Mouse (Mus musculus): ENCODE data around the gene Foxk2. TPM values are rescaled to one million over a fixed set of nuclear protein-coding genes. Genes with fewer than 3 reads are reported as not detected.
A peak's percentile ranks its signal among the peaks of the same experiment; 100 is the strongest.

The Foxk2 gene
- polyA plus RNA-seq, 1 experiment: 80.0 TPM

- Histone ChIP-seq H3K27me3 (ENCODE audit: control insufficient read depth, insufficient read depth, low read length) (no peaks in the 10 kb centered on the region), H3K27ac (ENCODE audit: control insufficient read depth, insufficient read depth, low read depth, low read length) (peak within 1 kb of the TSS; percentile 39), H3K4me3 (ENCODE audit: control insufficient read depth, low read depth, low read length) (peak within 1 kb of the TSS; percentile 89), H3K36me3 (ENCODE audit: control insufficient read depth, insufficient read depth, low read length) (no peaks in the 10 kb centered on the region), H3K4me1 (ENCODE audit: control insufficient read depth, insufficient read depth, low read length) (peaks cover 4% of the 10 kb centered on the region; the same call in 1 of the 2 replicates)
- TF ChIP-seq CTCF (IDR thresholded peaks at IDR 0.05; ENCODE audit: control insufficient read depth, insufficient read depth, insufficient replicate concordance, low read depth, low read length): 0 out of 2 replicates have a peak, but pooled peaks have one; percentile 12
- TF ChIP-seq POLR2A (IDR thresholded peaks at IDR 0.05; ENCODE audit: control insufficient read depth, low read depth, low read length): peak; percentile 48; the same call in 1 of the 2 replicates
Measured at GRCm38 (mm10) chr11:121229018-121229439, 30.8 kb upstream of the Foxk2 start, which contains the start of gene Cybc1. Cybc1 (minus strand) TSS chr11:121229322.

GRCm38 (mm10) chr11:121231191-121231590 lies 28.6 kb upstream of the Foxk2 start:
- Histone ChIP-seq H3K4me3 (ENCODE audit: control insufficient read depth, low read depth, low read length) (no peak overlapping the region), H3K27ac (ENCODE audit: control insufficient read depth, insufficient read depth, low read depth, low read length) (no peak overlapping the region)
- TF ChIP-seq POLR2A (IDR thresholded peaks at IDR 0.05; ENCODE audit: control insufficient read depth, low read depth, low read length) (no peak), CTCF (IDR thresholded peaks at IDR 0.05; ENCODE audit: control insufficient read depth, insufficient read depth, insufficient replicate concordance, low read depth, low read length) (no peak)

DNA sequence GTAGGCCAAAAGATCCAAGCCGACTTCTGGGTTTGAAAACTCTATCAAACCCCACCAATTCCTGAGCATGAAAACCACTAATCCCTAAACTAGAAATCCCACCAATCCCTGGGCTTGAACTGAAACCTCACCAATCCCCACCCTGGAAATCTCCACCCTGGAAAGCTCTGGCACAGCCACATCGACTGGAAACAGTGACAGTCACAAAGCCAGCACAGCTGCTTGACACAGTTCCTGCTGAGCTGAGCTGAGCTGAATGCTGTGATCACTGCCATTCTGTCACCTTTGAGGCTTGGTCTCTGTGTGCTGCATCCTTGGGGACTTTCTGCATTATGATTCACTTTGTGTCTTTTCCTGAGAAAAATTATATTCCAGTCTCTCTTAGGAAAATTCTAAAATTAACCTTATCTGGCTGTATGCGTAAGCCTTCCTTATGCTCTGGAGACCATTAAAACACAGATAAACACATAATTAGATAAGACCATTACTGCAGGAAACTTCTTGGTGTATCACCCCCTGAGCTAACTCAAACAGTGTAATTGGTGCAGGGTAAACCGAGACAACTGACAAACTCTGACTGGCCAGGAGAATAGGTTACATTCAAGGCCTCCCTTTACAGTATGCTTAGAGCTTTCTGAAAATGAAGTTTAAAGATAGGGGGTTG lies 28.0 kb upstream of the Foxk2 start:
- no peaks in the 10 kb centered on the region for H3K27me3 ChIP-seq (ENCODE audit: control insufficient read depth, insufficient read depth, low read length)
- peaks cover 4% of the 10 kb centered on the region; the same call in 1 of the 2 replicates for H3K4me1 ChIP-seq (ENCODE audit: control insufficient read depth, insufficient read depth, low read length)
- TF ChIP-seq CTCF (IDR thresholded peaks at IDR 0.05; ENCODE audit: control insufficient read depth, insufficient read depth, insufficient replicate concordance, low read depth, low read length) (no peak), POLR2A (IDR thresholded peaks at IDR 0.05; ENCODE audit: control insufficient read depth, low read depth, low read length) (no peak)
- no peak overlapping the region for H3K4me3 ChIP-seq (ENCODE audit: control insufficient read depth, low read depth, low read length)
- H3K27ac ChIP-seq (ENCODE audit: control insufficient read depth, insufficient read depth, low read depth, low read length): no peak overlapping the region
- no peaks in the 10 kb centered on the region for H3K36me3 ChIP-seq (ENCODE audit: control insufficient read depth, insufficient read depth, low read length)

More at GRCm38 (mm10) chr11:121231191-121231590, 28.6 kb upstream of the Foxk2 start:
- H3K4me1 ChIP-seq (ENCODE audit: control insufficient read depth, insufficient read depth, low read length): peaks cover 4% of the 10 kb centered on the region; the same call in 1 of the 2 replicates
- H3K36me3 ChIP-seq (ENCODE audit: control insufficient read depth, insufficient read depth, low read length): no peaks in the 10 kb centered on the region
- H3K27me3 ChIP-seq (ENCODE audit: control insufficient read depth, insufficient read depth, low read length): no peaks in the 10 kb centered on the region

DNA sequence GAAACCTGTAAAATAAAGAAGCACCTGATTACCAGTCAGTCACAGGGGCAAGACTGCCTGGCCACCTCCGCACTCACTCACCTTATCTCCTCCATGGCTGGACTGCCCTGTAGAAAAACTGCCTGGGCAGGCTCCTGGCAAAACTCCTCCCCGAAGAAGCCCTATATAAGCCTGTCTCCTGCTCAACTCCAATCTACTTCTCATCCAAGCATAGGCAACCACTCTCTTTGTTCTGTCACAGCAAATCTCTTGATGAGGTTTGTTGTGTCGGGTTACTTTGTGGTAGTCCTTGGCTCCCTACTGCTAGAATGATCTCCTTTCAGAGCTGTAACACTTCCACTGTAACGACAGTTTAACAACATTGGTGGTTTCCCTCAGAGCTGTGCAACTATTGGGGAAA lies 27.1 kb upstream of the Foxk2 start:
- H3K4me1 ChIP-seq (ENCODE audit: control insufficient read depth, insufficient read depth, low read length): peaks cover 4% of the 10 kb centered on the region
- no peak for TF ChIP-seq CTCF (IDR thresholded peaks at IDR 0.05; ENCODE audit: control insufficient read depth, insufficient read depth, insufficient replicate concordance, low read depth, low read length)
- TF ChIP-seq POLR2A (IDR thresholded peaks at IDR 0.05; ENCODE audit: control insufficient read depth, low read depth, low read length): no peak
- no peaks in the 10 kb centered on the region for H3K27me3 ChIP-seq (ENCODE audit: control insufficient read depth, insufficient read depth, low read length)
- no peaks in the 10 kb centered on the region for H3K36me3 ChIP-seq (ENCODE audit: control insufficient read depth, insufficient read depth, low read length)
- no peak overlapping the region for H3K4me3 ChIP-seq (ENCODE audit: control insufficient read depth, low read depth, low read length)
- H3K27ac ChIP-seq (ENCODE audit: control insufficient read depth, insufficient read depth, low read depth, low read length): no peak overlapping the region

DNA sequence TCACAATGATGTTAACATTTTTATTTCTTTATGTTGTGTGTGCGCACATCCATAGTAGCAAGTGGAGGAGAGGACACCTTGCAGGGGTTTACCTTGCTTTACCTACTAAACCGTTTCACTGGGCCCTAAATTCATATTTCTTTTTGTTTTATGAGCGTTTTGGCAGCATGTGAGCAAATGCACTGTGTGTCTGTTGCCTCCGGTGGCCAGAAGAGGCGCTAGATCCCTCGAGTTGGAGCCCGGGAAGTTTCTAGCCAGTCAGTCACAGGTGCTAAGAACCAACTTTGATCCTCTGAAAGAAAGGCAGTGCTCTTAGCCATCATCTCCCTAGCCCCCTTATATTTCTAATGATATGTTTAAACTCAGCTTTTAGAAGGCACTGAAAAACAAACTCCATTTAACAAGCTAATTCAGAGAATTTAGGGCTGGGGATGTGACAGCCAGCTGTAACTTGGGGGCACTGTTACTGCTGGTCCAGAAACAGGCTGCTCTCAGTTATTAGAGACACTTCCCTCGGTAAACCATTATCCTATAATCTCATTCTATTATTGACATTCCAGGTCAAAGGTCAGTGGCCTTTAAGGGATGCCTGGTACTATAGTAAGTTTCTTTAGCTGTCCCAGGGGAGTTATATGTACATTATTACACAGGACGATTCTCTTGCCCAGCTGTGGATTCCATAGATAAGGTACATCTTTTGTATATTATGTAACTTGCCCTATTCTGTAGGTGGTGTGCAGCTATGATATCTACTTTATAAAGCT lies 24.1 kb upstream of the Foxk2 start:
- no peak for TF ChIP-seq POLR2A (IDR thresholded peaks at IDR 0.05; ENCODE audit: control insufficient read depth, low read depth, low read length)
- TF ChIP-seq CTCF (IDR thresholded peaks at IDR 0.05; ENCODE audit: control insufficient read depth, insufficient read depth, insufficient replicate concordance, low read depth, low read length): no peak; the same call in 1 of the 2 replicates
- Histone ChIP-seq H3K27ac (ENCODE audit: control insufficient read depth, insufficient read depth, low read depth, low read length) (no peak overlapping the region), H3K27me3 (ENCODE audit: control insufficient read depth, insufficient read depth, low read length) (no peaks in the 10 kb centered on the region), H3K4me1 (ENCODE audit: control insufficient read depth, insufficient read depth, low read length) (no peaks in the 10 kb centered on the region; the same call in none of the 2 replicates), H3K4me3 (ENCODE audit: control insufficient read depth, low read depth, low read length) (no peak overlapping the region), H3K36me3 (ENCODE audit: control insufficient read depth, insufficient read depth, low read length) (no peaks in the 10 kb centered on the region)

GRCm38 (mm10) chr11:121236564-121237344 lies 23.0 kb upstream of the Foxk2 start, which contains the start of gene Narf:
Narf (plus strand) TSS chr11:121237253.
- Histone ChIP-seq H3K4me3 (ENCODE audit: control insufficient read depth, low read depth, low read length) (peak within 1 kb of the TSS; percentile 97), H3K36me3 (ENCODE audit: control insufficient read depth, insufficient read depth, low read length) (no peaks in the 10 kb centered on the region), H3K27me3 (ENCODE audit: control insufficient read depth, insufficient read depth, low read length) (no peaks in the 10 kb centered on the region), H3K4me1 (ENCODE audit: control insufficient read depth, insufficient read depth, low read length) (no peaks in the 10 kb centered on the region; the same call in none of the 2 replicates), H3K27ac (ENCODE audit: control insufficient read depth, insufficient read depth, low read depth, low read length) (peak within 1 kb of the TSS; percentile 99)
- TF ChIP-seq CTCF (IDR thresholded peaks at IDR 0.05; ENCODE audit: control insufficient read depth, insufficient read depth, insufficient replicate concordance, low read depth, low read length) (peak; percentile 33; the same call in 1 of the 2 replicates), POLR2A (IDR thresholded peaks at IDR 0.05; ENCODE audit: control insufficient read depth, low read depth, low read length) (peak; percentile 92)

All from testis, adult 2 months (tissue).